In genomic region chr1:127952276-127952675, GRCm38 (mm10) we compare ENCODE assay signal across 35 mouse cellular contexts.
"Had no signal": no experiment of that assay in that cellular context is flagged by ENCODE, and none has a peak within 500 bp of the region (broad histone marks: within the 10 kb centered on the region; RNA-seq: fewer than 3 reads in every experiment).

No protein-coding gene starts in this region.

- H3K4me2 ChIP-seq: heart, embryonic 11.5 days; heart, embryonic 12.5 days; heart, embryonic 13.5 days; heart, embryonic 15.5 days; hindbrain, embryonic 12.5 days; hindbrain, embryonic 13.5 days; hindbrain, embryonic 14.5 days; hindbrain, embryonic 15.5 days; intestine, embryonic 15.5 days; kidney, embryonic 15.5 days had no signal

- ATAC-seq: hindbrain, postnatal 0 days; inflammation-experienced regulatory T-cells, adult 6 months; intestine, embryonic 15.5 days; intestine, embryonic 16.5 days; intestine, postnatal 0 days had no signal

- H3K9me3 ChIP-seq: heart, embryonic 15.5 days; hindbrain, embryonic 13.5 days; hindbrain, embryonic 15.5 days; intestine, embryonic 15.5 days had no signal

- DNase-seq: heart, postnatal 10 days; heart, postnatal 14 days; heart, postnatal 36 days; heart, postnatal 4 days; kidney, adult 11 months; kidney, adult 18-20 months; kidney, adult 2 months; kidney, adult 8-10 months; kidney, adult 9 months; kidney, postnatal 10 days; kidney, postnatal 14 days; kidney, postnatal 25 days; kidney, postnatal 36 days; kidney, postnatal 4 days; layer of hippocampus, adult 9-11 months; layer of hippocampus, postnatal 36 days had no signal

- H3K27me3 ChIP-seq: heart, embryonic 12.5 days; heart, embryonic 13.5 days; heart, embryonic 15.5 days; hindbrain, embryonic 12.5 days; hindbrain, embryonic 13.5 days; hindbrain, embryonic 15.5 days; intestine, embryonic 15.5 days; kidney, embryonic 15.5 days had no signal

- H3K27ac ChIP-seq: heart, embryonic 10.5 days; heart, embryonic 13.5 days; heart, embryonic 15.5 days; hindbrain, embryonic 10.5 days; hindbrain, embryonic 12.5 days; hindbrain, embryonic 13.5 days; hindbrain, embryonic 14.5 days; hindbrain, embryonic 15.5 days; hindbrain, postnatal 0 days; intestine, embryonic 15.5 days; kidney, embryonic 15.5 days; kidney, postnatal 0 days; layer of hippocampus, adult 2 months; left cerebral cortex, adult 2 months had no signal

- H3K4me1 ChIP-seq: hindbrain, embryonic 10.5 days; hindbrain, embryonic 12.5 days; hindbrain, embryonic 13.5 days; hindbrain, embryonic 15.5 days; intestine, embryonic 15.5 days; kidney, embryonic 15.5 days had no signal

- H3K4me3 ChIP-seq: heart, embryonic 10.5 days; heart, embryonic 12.5 days; heart, embryonic 13.5 days; heart, embryonic 15.5 days; hindbrain, embryonic 10.5 days; hindbrain, embryonic 12.5 days; hindbrain, embryonic 13.5 days; hindbrain, embryonic 15.5 days; intestine, embryonic 15.5 days; kidney, embryonic 15.5 days; layer of hippocampus, adult 2 months; left cerebral cortex, adult 2 months had no signal

- H3K36me3 ChIP-seq: heart, embryonic 15.5 days; hindbrain, embryonic 15.5 days; intestine, embryonic 15.5 days had no signal

- H3K9ac ChIP-seq: heart, embryonic 12.5 days; heart, embryonic 13.5 days; heart, embryonic 15.5 days; hindbrain, embryonic 12.5 days; hindbrain, embryonic 13.5 days; hindbrain, embryonic 14.5 days; hindbrain, embryonic 15.5 days; intestine, embryonic 15.5 days; kidney, embryonic 15.5 days had no signal
